Mouse (Mus musculus) fibroblast of lung, adult 2 months (primary cell): ENCODE results near the gene Gm20869.
"Not testable (repeated sequence)": the region's sequence is repeated elsewhere in the genome, so short reads cannot be mapped to it uniquely, and the experiment has no call there.

Experiments
- DNase-seq: peaks from one replicate; pipeline ENCODE4 v3.0.0-alpha.2; 2011; ENCODE audit warnings: low read depth

The Gm20869 gene

DNA sequence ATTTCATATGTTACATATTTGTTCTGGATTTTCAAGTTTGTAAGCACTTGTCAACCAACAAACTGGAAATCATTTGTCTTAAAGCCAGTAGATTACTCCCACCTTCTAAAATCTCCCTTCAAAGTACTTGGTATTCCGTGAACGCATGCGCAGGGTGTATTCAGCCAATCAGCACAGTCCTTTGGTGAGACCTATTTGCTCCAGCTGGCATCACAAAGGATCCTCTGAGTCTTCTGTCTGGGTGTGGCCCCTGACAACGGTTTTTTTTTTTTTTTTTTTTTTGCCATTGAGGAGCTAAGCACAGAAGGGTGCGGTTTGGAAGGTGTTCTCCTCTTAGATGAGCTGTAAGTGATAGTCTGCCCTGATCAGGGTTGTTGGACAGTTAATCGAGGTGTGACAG, at the start of gene Gm20869:
Gene Gm20869, plus strand, starts transcription at position 301 of the 400 bp plus-strand sequence.
- DNase-seq = not testable (repeated sequence)
